9 mouse cellular contexts compared by ENCODE assay signal in genomic region chr6:127541617-127542374, GRCm38 (mm10). TPM values are rescaled to one million over a fixed set of nuclear protein-coding genes. Genes with fewer than 3 reads are reported as not detected.
DNase-seq lines count a peak whose midpoint lies in the region; ATAC-seq lines count a peak whose summit lies in the region.
"Had no signal": no experiment of that assay in that cellular context is flagged by ENCODE, and none has a peak within 500 bp of the region (broad histone marks: within the 10 kb centered on the region; RNA-seq: fewer than 3 reads in every experiment).

No protein-coding gene starts in this region.

- H3K4me1 ChIP-seq in limb, embryonic 13.5 days: peaks cover 7% of the 10 kb centered on the region
- H3K4me1 ChIP-seq in neural tube, embryonic 15.5 days: peaks cover 12% of the 10 kb centered on the region

- intact Hi-C loops in gastrocnemius, postnatal 14 days (cut with DNase I; ENCODE audit: low total_unique reads): loop anchor here (5.0 to 10.0 kb wide), 3 partner anchors 41 to 393 kb away; no protein-coding TSS in a partner anchor

- H3K27ac ChIP-seq in limb, embryonic 13.5 days: no peak overlapping the region
- H3K27ac ChIP-seq in neural tube, embryonic 15.5 days (replicated peaks): no peak overlapping the region
- H3K27ac ChIP-seq: heart, embryonic 13.5 days had no signal

- no peaks in the 10 kb centered on the region for H3K36me3 ChIP-seq in limb, embryonic 13.5 days
- H3K36me3 ChIP-seq in neural tube, embryonic 15.5 days: no peaks in the 10 kb centered on the region
- H3K36me3 ChIP-seq: heart, embryonic 13.5 days had no signal

- peak overlapping the region; percentile 16; the same call in 1 of the 2 replicates for H3K4me2 ChIP-seq in limb, embryonic 13.5 days (replicated peaks)
- H3K4me2 ChIP-seq in neural tube, embryonic 15.5 days: peak overlapping the region; percentile 13
- H3K4me2 ChIP-seq: heart, embryonic 13.5 days had no signal

- H3K4me3 ChIP-seq in limb, embryonic 13.5 days: no peak overlapping the region
- no peak overlapping the region for H3K4me3 ChIP-seq in neural tube, embryonic 15.5 days (replicated peaks)
- H3K4me3 ChIP-seq: heart, embryonic 13.5 days had no signal

- ATAC-seq in limb, embryonic 13.5 days (ENCODE audit: low FRiP score, low read depth): no peak
- peak; percentile 81 for ATAC-seq in neural tube, embryonic 15.5 days (ENCODE audit: low FRiP score)

- peaks cover 25% of the 10 kb centered on the region for H3K27me3 ChIP-seq in limb, embryonic 13.5 days
- 0 out of 2 replicates have a peak, but pooled peaks cover 8% of the 10 kb centered on the region for H3K27me3 ChIP-seq in neural tube, embryonic 15.5 days (replicated peaks)

- no peaks in the 10 kb centered on the region for H3K9me3 ChIP-seq in limb, embryonic 13.5 days
- H3K9me3 ChIP-seq in neural tube, embryonic 15.5 days (replicated peaks): no peaks in the 10 kb centered on the region
- H3K9me3 ChIP-seq: heart, embryonic 13.5 days had no signal

- no peak overlapping the region for H3K9ac ChIP-seq in limb, embryonic 13.5 days
- no peak overlapping the region for H3K9ac ChIP-seq in neural tube, embryonic 15.5 days (replicated peaks)
- H3K9ac ChIP-seq: heart, embryonic 13.5 days had no signal

- DNase-seq in CD4-positive helper T cell, adult 2 months (ENCODE audit: low read depth, low spot score): peak; percentile 73
- DNase-seq in Muller cell, postnatal 12 days (ENCODE audit: inconsistent ontology term): peak; percentile 60
- DNase-seq in cerebellum, postnatal 14 days: peak; percentile 78 to 79
- DNase-seq in gastrocnemius, postnatal 14 days: peak; percentile 17
- peak; percentile 41 to 55 for DNase-seq in kidney, adult 8-10 months
- no peak for DNase-seq in ovary, adult 18-20 months (ENCODE audit: low spot score)

- 33% methylated on average over 18 of the region's 18 CpGs for WGBS in limb, embryonic 13.5 days
- WGBS in neural tube, embryonic 15.5 days: 22% methylated on average over 18 of the region's 18 CpGs

RNA-seq across cellular contexts. Expression of gene Cracr2a, which starts 19.3 kb away (rescaled TPM):
- total RNA-seq in gastrocnemius, postnatal 14 days (2021): under 1 TPM; 0.42 to 0.94 TPM
- 1.6 and 1.9 TPM in 2 replicates for polyA plus RNA-seq in limb, embryonic 13.5 days (2015; fragmentation: Nextera tagmentation; extraction: Ambion mirVana)
- polyA plus RNA-seq in neural tube, embryonic 15.5 days (2015; fragmentation: Nextera tagmentation; extraction: Ambion mirVana): 1.0 and 1.2 TPM in 2 replicates
